Mouse (Mus musculus): ENCODE measurements around the gene Stat4.

The Stat4 gene

GRCm38 (mm10) chr1:52147431-52147830 lies 160.5 kb downstream of the Stat4 start:
- DNase-seq: no peak

DNA sequence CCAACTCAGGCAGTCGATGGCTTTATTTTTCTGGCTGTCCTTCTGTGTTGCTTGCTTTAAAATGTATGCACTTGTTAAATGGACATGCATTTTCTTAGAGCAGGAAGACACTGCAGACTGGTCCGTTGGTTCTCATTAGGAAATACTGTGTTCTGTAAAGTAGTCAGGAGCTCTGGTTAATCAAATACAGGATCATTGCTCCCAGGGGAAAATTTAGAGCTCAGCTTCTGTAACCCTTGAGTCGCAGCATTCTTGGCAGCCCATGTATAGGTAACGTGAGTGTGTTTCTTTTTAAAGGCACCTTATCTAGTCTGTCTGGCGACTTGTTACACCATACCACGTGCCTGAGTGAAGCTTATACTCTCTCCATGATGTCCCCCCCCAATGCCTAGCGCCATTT lies 161.2 kb downstream of the Stat4 start:
- no peak for DNase-seq

GRCm38 (mm10) chr1:52148696-52149095 lies 161.7 kb downstream of the Stat4 start:
- DNase-seq: no peak

DNA sequence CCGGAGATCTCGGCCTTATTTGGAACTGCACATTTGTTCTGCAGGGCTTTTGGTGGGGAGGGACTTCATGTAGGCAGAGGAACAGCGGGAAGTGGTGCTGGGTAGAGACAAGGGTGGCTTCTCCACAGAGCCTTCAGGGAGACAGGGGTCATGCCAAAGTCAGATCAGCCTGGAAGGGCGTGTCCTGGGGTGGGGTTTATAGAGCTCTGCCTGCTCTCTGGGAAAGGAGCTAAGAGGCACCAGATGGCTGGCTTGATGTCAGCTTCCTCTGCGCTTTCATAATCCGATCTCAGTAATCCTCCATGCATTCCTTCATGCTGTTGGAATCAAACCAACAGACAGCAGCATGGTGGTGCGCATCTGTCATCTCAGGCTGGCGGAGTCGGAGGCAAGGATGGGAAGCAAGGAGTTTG lies 163.0 kb downstream of the Stat4 start:
- peak; percentile 95 for DNase-seq

- DNase-seq: peak; percentile 58
Measured at GRCm38 (mm10) chr1:52150676-52151075, 163.7 kb downstream of the Stat4 start.

DNA sequence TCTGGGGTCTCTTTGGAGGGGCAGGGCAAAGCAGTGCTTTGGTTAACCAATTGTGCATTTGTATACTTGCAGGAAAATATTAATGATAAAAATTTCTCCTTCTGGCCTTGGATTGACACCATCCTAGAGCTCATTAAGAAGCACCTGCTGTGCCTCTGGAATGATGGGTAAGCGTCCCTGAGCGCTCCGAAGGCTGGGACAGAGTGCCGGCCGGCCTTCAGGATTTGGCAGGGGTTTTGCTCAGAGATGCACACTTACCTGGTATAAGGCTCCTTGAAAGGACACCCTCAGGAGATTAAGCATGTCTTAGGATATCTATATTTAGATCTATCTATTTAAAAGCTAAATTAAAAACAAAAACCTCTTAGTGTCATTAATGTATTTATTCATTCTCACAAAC lies 164.2 kb downstream of the Stat4 start:
- no peak for DNase-seq

DNA sequence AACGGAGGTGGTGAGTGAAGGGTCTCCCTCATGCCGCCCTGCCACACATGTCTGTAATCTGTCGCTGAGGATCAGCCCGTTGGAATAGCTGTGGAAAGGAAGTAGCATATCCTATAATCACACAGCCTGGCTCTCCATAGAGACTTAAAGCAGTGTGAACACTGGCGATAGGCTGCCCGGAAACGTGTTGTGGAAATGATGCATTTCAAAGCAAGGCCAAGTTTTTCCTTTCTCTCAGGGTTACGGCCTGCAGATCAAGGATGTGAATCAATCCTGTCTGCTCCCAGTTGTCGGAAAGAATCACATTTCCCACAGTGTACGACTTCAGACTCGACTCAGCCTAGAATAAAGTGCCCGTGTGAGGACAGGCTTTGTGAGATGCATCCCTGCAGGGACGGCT lies 165.4 kb downstream of the Stat4 start:
- DNase-seq: no peak

GRCm38 (mm10) chr1:52152936-52153335 lies 166.0 kb downstream of the Stat4 start:
- no peak for DNase-seq

- no peak for DNase-seq
Measured at GRCm38 (mm10) chr1:52154890-52155289, 167.9 kb downstream of the Stat4 start.

DNA sequence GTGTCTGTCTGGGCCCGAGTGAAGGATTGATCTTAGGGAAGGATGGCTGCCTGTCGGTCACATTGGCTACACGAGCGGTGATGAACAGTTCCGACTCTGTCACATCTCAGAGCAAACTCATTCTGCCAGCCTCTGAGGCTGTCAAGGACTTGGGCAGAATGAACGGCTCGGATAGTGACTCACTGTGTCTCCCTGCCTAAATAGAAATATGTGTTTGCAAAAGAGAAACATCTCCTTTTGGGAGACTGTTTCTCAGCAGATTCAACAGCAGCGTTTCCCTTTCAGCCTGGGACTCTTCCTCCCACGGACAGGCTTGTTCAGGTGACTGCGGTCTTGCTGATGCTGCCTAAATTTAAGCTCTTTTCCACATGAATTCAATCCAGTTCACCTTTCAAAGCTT lies 169.4 kb downstream of the Stat4 start:
- no peak for DNase-seq
